Mouse (Mus musculus): ENCODE data around the gene Megf11. TPM values are rescaled to one million over a fixed set of nuclear protein-coding genes. Genes with fewer than 3 reads are reported as not detected.

Gene Megf11
- polyA plus RNA-seq (2015; fragmentation: Nextera tagmentation; extraction: Ambion mirVana) = 0.51 and 0.83 TPM in 2 replicates

GRCm38 (mm10) chr9:64385511-64386465 lies at the start of gene Megf11:
Gene Megf11, plus strand, starts transcription at chr9:64385626.
- peaks cover 7% of the 10 kb centered on the region; the same call in 1 of the 2 replicates for H3K4me1 ChIP-seq (replicated peaks)
- H3K36me3 ChIP-seq (replicated peaks) = no peaks in the 10 kb centered on the region
- H3K9me3 ChIP-seq (replicated peaks) = no peaks in the 10 kb centered on the region
- H3K27me3 ChIP-seq = peaks cover 90% of the 10 kb centered on the region
- H3K4me2 ChIP-seq = peak within 1 kb of the TSS; percentile 63
- H3K9ac ChIP-seq = no peak within 1 kb of the TSS
- WGBS (ENCODE audit: insufficient replicate concordance) = under 1% methylated on average over 93 of the region's 93 CpGs
- no peak for ATAC-seq (ENCODE audit: insufficient read depth)
- peak within 1 kb of the TSS; percentile 40 for H3K4me3 ChIP-seq (replicated peaks)
- no peak within 1 kb of the TSS for H3K27ac ChIP-seq (replicated peaks)

- H3K9me3 ChIP-seq (replicated peaks) = no peaks in the 10 kb centered on the region
- H3K4me1 ChIP-seq (replicated peaks) = peaks cover 13% of the 10 kb centered on the region
- WGBS (ENCODE audit: insufficient replicate concordance) = 80% methylated on average over 6 of the region's 6 CpGs
- 0 out of 2 replicates have a peak, but pooled peaks cover 17% of the 10 kb centered on the region for H3K36me3 ChIP-seq (replicated peaks)
- no peak overlapping the region for H3K9ac ChIP-seq
- no peak for ATAC-seq (ENCODE audit: insufficient read depth)
- no peak overlapping the region for H3K4me3 ChIP-seq (replicated peaks)
- H3K27ac ChIP-seq (replicated peaks) = no peak overlapping the region
- no peaks in the 10 kb centered on the region for H3K27me3 ChIP-seq
- no peak overlapping the region for H3K4me2 ChIP-seq
These were observed 49.6 kb upstream of the Megf11 start for GRCm38 (mm10) chr9:64335825-64336224.

- peaks cover 18% of the 10 kb centered on the region for H3K4me1 ChIP-seq (replicated peaks)
- H3K9ac ChIP-seq = no peak overlapping the region
- no peak for ATAC-seq (ENCODE audit: insufficient read depth)
- peak overlapping the region; percentile 93 for H3K4me2 ChIP-seq
- no peaks in the 10 kb centered on the region for H3K27me3 ChIP-seq
- H3K4me3 ChIP-seq (replicated peaks) = no peak overlapping the region; the same call in 1 of the 2 replicates
- no peaks in the 10 kb centered on the region for H3K9me3 ChIP-seq (replicated peaks)
- 73% methylated on average over 8 of the region's 8 CpGs for WGBS (ENCODE audit: insufficient replicate concordance)
- no peak overlapping the region for H3K27ac ChIP-seq (replicated peaks)
- H3K36me3 ChIP-seq (replicated peaks) = 0 out of 2 replicates have a peak, but pooled peaks cover 17% of the 10 kb centered on the region
These were observed 46.1 kb upstream of the Megf11 start for GRCm38 (mm10) chr9:64339361-64339760.

DNA sequence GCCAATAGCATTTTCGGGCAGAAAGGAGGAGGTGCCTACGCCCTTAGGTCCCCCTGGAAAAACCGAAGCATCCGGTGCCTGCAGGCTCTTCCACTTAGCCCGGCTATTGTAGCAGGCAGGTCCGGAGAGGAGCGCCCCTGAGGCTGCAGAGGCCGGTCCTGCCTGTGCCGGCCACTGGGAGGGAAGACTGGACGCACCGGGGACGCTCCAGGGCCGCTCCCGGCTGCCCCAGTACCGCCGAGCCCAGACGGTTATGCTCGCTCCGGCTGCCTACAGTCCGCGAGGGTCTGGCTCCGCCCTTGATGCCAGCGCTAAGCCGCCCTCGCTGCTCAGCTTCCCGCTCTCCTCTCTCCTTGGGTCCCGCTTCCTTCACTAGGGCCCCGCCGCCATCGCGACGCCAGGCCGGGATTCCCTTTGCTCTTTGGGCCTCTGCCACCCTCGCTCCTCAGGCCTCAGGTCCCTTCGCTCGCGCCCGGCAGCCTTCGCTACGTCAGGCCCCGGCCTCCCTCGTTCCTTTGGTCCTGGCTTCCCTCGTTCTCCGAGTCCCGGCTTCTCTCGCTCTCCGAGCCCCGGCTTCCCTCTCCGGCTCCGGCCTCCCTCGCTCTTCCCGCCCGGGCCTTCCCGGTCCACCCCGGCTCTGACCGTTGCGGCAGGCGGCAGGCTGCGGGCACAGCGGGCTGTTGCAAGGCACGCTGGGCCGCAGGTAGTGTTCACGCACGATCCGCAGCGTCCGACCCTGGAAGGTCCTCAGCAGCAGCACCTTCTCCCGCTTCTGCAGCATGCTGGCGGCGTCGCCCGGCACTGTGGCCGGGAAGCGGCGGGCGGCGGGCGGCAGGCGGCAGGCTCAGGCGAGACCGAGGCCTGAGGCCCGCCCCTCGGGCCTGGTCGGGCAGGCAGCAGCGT lies 44.8 kb upstream of the Megf11 start:
- under 1% methylated on average over 85 of the region's 85 CpGs for WGBS (ENCODE audit: insufficient replicate concordance)
- H3K4me3 ChIP-seq (replicated peaks) = peak overlapping the region; percentile 74

DNA sequence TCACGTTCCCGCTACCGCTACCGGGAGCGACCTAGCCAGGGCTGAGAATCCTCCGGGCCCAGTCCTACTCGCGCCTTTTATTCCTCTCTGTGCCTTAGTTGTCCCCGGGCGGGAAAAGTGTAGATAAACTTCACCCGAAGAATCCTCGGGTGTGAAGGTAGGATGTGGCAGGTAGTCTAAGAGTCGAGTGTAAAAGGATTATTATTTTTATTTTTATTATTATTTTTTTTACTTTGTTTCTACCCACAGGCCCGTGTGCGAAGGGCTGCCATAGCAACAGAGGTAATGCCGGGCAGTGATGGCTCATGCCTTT lies 44.2 kb upstream of the Megf11 start, which contains the start of gene Dis3l:
Gene Dis3l (minus strand): TSS at position 35 of the 313 bp plus-strand sequence.
- peak within 1 kb of the TSS; percentile 93 for H3K4me2 ChIP-seq
- H3K9me3 ChIP-seq (replicated peaks) = no peaks in the 10 kb centered on the region
- 6% methylated on average over 16 of the region's 16 CpGs for WGBS (ENCODE audit: insufficient replicate concordance)
- no peak for ATAC-seq (ENCODE audit: insufficient read depth)
- H3K4me3 ChIP-seq (replicated peaks) = peak within 1 kb of the TSS; percentile 74
- peak within 1 kb of the TSS; percentile 95 for H3K27ac ChIP-seq (replicated peaks)
- 0 out of 2 replicates have a peak, but pooled peaks cover 10% of the 10 kb centered on the region for H3K36me3 ChIP-seq (replicated peaks)
- peak within 1 kb of the TSS; percentile 92 for H3K9ac ChIP-seq
- H3K27me3 ChIP-seq = no peaks in the 10 kb centered on the region
- H3K4me1 ChIP-seq (replicated peaks) = peaks cover 18% of the 10 kb centered on the region

More for the DNA sequence above, 44.8 kb upstream of the Megf11 start:
- peak; percentile 91 for ATAC-seq (ENCODE audit: insufficient read depth)
- H3K36me3 ChIP-seq (replicated peaks) = 0 out of 2 replicates have a peak, but pooled peaks cover 13% of the 10 kb centered on the region
- H3K4me2 ChIP-seq = peak overlapping the region; percentile 93
- peaks cover 18% of the 10 kb centered on the region for H3K4me1 ChIP-seq (replicated peaks)
- no peaks in the 10 kb centered on the region for H3K27me3 ChIP-seq
- peak overlapping the region; percentile 95 for H3K27ac ChIP-seq (replicated peaks)
- peak overlapping the region; percentile 92 for H3K9ac ChIP-seq
- no peaks in the 10 kb centered on the region for H3K9me3 ChIP-seq (replicated peaks)

DNA sequence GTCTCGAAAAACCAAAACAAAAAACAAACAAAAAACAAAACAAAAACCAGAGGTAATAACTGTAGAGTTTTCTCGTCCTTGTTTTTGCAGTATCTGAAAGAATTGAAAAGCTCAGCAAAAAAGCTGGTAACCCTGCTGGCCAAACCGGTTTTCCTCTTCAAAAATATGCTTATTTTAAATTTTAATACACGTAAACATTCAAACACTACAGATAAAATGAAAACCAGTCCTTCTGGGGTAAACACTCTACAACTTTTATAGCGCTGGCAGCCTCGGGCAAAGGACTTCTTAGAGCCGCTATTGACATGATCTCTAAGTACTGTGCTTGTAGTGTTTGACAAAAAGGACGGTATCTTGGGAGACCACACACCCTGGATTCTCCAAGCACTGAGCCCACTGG lies 43.8 kb upstream of the Megf11 start:
- Histone ChIP-seq H3K27ac (replicated peaks) (no peak overlapping the region), H3K4me1 (replicated peaks) (peaks cover 18% of the 10 kb centered on the region), H3K4me3 (replicated peaks) (peak overlapping the region; percentile 74)

GRCm38 (mm10) chr9:64343656-64344055 lies 41.8 kb upstream of the Megf11 start:
- H3K27me3 ChIP-seq = no peaks in the 10 kb centered on the region

More for the DNA sequence above, 43.8 kb upstream of the Megf11 start:
- H3K9ac ChIP-seq = peak overlapping the region; percentile 92; the same call in 1 of the 2 replicates
- no peaks in the 10 kb centered on the region for H3K9me3 ChIP-seq (replicated peaks)
- no peaks in the 10 kb centered on the region for H3K27me3 ChIP-seq
- no peak for ATAC-seq (ENCODE audit: insufficient read depth)
- peak overlapping the region; percentile 93 for H3K4me2 ChIP-seq
- 74% methylated on average over 8 of the region's 8 CpGs for WGBS (ENCODE audit: insufficient replicate concordance)
- H3K36me3 ChIP-seq (replicated peaks) = 0 out of 2 replicates have a peak, but pooled peaks cover 6% of the 10 kb centered on the region

GRCm38 (mm10) chr9:64345931-64346330 lies 39.5 kb upstream of the Megf11 start:
- H3K9ac ChIP-seq = no peak overlapping the region
- H3K9me3 ChIP-seq (replicated peaks) = no peaks in the 10 kb centered on the region
- no peak for ATAC-seq (ENCODE audit: insufficient read depth)
- H3K27me3 ChIP-seq = no peaks in the 10 kb centered on the region
- H3K4me1 ChIP-seq (replicated peaks) = peaks cover 5% of the 10 kb centered on the region; the same call in 1 of the 2 replicates
- WGBS (ENCODE audit: insufficient replicate concordance) = 44% methylated on average over 5 of the region's 5 CpGs
- no peak overlapping the region for H3K27ac ChIP-seq (replicated peaks)
- no peak overlapping the region for H3K4me2 ChIP-seq
- H3K36me3 ChIP-seq (replicated peaks) = no peaks in the 10 kb centered on the region
- no peak overlapping the region for H3K4me3 ChIP-seq (replicated peaks)

More at GRCm38 (mm10) chr9:64343656-64344055, 41.8 kb upstream of the Megf11 start:
- no peaks in the 10 kb centered on the region for H3K36me3 ChIP-seq (replicated peaks)
- no peak overlapping the region for H3K4me2 ChIP-seq
- no peak overlapping the region for H3K27ac ChIP-seq (replicated peaks)
- no peak for ATAC-seq (ENCODE audit: insufficient read depth)
- H3K4me1 ChIP-seq (replicated peaks) = peaks cover 18% of the 10 kb centered on the region
- WGBS (ENCODE audit: insufficient replicate concordance) = 63% methylated on average over 2 of the region's 2 CpGs
- H3K9me3 ChIP-seq (replicated peaks) = no peaks in the 10 kb centered on the region
- no peak overlapping the region for H3K9ac ChIP-seq
- no peak overlapping the region for H3K4me3 ChIP-seq (replicated peaks)

GRCm38 (mm10) chr9:64347377-64347776 lies 38.0 kb upstream of the Megf11 start:
- H3K4me1 ChIP-seq (replicated peaks) = no peaks in the 10 kb centered on the region
- WGBS (ENCODE audit: insufficient replicate concordance) = 0% methylated on average over 1 of the region's 1 CpGs
- H3K27ac ChIP-seq (replicated peaks) = no peak overlapping the region
- no peak for ATAC-seq (ENCODE audit: insufficient read depth)
- no peak overlapping the region for H3K4me2 ChIP-seq
- H3K9ac ChIP-seq = no peak overlapping the region
- H3K36me3 ChIP-seq (replicated peaks) = no peaks in the 10 kb centered on the region
- no peaks in the 10 kb centered on the region for H3K27me3 ChIP-seq
- no peak overlapping the region for H3K4me3 ChIP-seq (replicated peaks)
- H3K9me3 ChIP-seq (replicated peaks) = no peaks in the 10 kb centered on the region

- no peaks in the 10 kb centered on the region for H3K36me3 ChIP-seq (replicated peaks)
- no peaks in the 10 kb centered on the region for H3K27me3 ChIP-seq
- no peak overlapping the region for H3K27ac ChIP-seq (replicated peaks)
- no peak overlapping the region for H3K4me2 ChIP-seq
- no peaks in the 10 kb centered on the region for H3K9me3 ChIP-seq (replicated peaks)
- 56% methylated on average over 5 of the region's 5 CpGs for WGBS (ENCODE audit: insufficient replicate concordance)
- no peak overlapping the region for H3K9ac ChIP-seq
- H3K4me1 ChIP-seq (replicated peaks) = no peaks in the 10 kb centered on the region
- H3K4me3 ChIP-seq (replicated peaks) = no peak overlapping the region
- no peak for ATAC-seq (ENCODE audit: insufficient read depth)
These were observed 35.9 kb upstream of the Megf11 start for GRCm38 (mm10) chr9:64349490-64349889.
